Mouse (Mus musculus) heart, adult 2 months (tissue): ENCODE results near the gene Lin7a.

Experiments used
- CTCF ChIP-seq: fragments of 200-600 bp; IDR thresholded peaks from 2 replicates; pipeline ENCODE4 v1.8.1; 2022; ENCODE audit warnings: antibody characterized with exemption, mild to moderate bottlenecking, moderate library complexity
- EP300 ChIP-seq: fragments of 200-500 bp; IDR thresholded peaks from 2 replicates; pipeline ENCODE4 v1.6.1; 2011; ENCODE audit warnings: low read depth, low read length, control low read depth; ENCODE audit not compliant: insufficient read depth
- POLR2A ChIP-seq: fragments of 200-500 bp; IDR thresholded peaks from 2 replicates; pipeline ENCODE4 v1.6.1; 2011; ENCODE audit warnings: mild to moderate bottlenecking, low read depth, low read length, control low read depth; ENCODE audit not compliant: insufficient read depth

GRCm38 (mm10) chr10:107231421-107232010, 40.0 kb upstream of the Lin7a start:
- TF ChIP-seq CTCF (no peak), EP300 (no peak), POLR2A (no peak)
